Mouse (Mus musculus): ENCODE measurements around the gene Arrb2. TPM values are rescaled to one million over a fixed set of nuclear protein-coding genes. Genes with fewer than 3 reads are reported as not detected.

Arrb2 gene
- polyA plus RNA-seq, 1 experiment from 2014 or later: 22.5 TPM

DNA sequence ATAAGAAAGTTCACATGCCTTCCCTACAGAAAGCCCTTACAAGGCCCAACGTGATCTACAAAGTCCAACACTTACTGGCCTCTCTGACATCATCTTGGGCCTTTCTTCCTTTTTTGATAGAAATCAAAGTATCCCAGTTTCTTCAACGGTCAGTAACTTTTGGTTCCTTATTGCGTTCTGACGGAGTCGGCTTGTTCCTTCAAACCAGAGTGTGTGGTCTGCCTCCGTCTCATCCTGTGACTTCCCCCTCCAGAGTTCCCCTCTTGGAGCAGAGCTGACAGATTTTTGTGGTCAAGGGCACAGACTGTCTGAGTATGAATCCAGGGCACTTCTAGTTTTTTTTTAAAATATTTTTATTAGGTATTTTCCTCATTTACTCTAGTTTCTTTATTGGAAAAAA lies 57.2 kb downstream of the Arrb2 start:
- CTCF ChIA-PET: interaction anchor here (1.1 to 1.4 kb wide), 3 partner anchors 9 to 15 kb away, joined by 3 to 5 read pairs (median 3); no protein-coding TSS in a partner anchor
- no peak for ATAC-seq
- in situ Hi-C loops (cut with MboI; ENCODE audit: low pct_unique_long_range_greater_than_20kb): no loop called here

More for the DNA sequence above, 57.2 kb downstream of the Arrb2 start:
- POLR2A ChIA-PET: no interaction called here
- TF ChIP-seq CTCF (IDR thresholded peaks at IDR 0.05): no peak
- H3K27me3 ChIP-seq: no peaks in the 10 kb centered on the region
- DNase-seq (ENCODE audit: low read depth, low spot score): no peak

Other genes with a start within 250 kb of the Arrb2 start
- 1.9 TPM for gene Slc16a11, start 219.9 kb upstream of the Arrb2 start, polyA plus RNA-seq (2021)
- 12.2 TPM for gene Slc16a13, start 211.6 kb upstream of the Arrb2 start, polyA plus RNA-seq (2021)
- not detected for gene Bcl6b, start 202.8 kb upstream of the Arrb2 start, polyA plus RNA-seq (2021)
- gene 0610010K14Rik, start 194.7 kb upstream of the Arrb2 start, polyA plus RNA-seq (2021): 50.1 TPM
- 4.3 TPM for gene Gm21988, start 192.8 kb upstream of the Arrb2 start, polyA plus RNA-seq (2021)
- 145 TPM for gene Rnasek, start 192.8 kb upstream of the Arrb2 start, polyA plus RNA-seq (2021)
- gene Alox12, start 177.3 kb upstream of the Arrb2 start, polyA plus RNA-seq (2021): 0.03 TPM
- gene Alox12e, start 110.0 kb upstream of the Arrb2 start, polyA plus RNA-seq (2021): not detected
- gene Alox15, start 80.6 kb upstream of the Arrb2 start, polyA plus RNA-seq (2021): not detected
- gene Pelp1, start 22.6 kb upstream of the Arrb2 start, polyA plus RNA-seq (2021): 31.0 TPM
- gene Med11, start 19.3 kb downstream of the Arrb2 start, polyA plus RNA-seq (2021): 41.3 TPM
- gene Zmynd15, start 26.8 kb downstream of the Arrb2 start, polyA plus RNA-seq (2021): 3.5 TPM
- gene Cxcl16, start 27.3 kb downstream of the Arrb2 start, polyA plus RNA-seq (2021): 32.7 TPM
- 0.41 TPM for gene Tm4sf5, start 72.6 kb downstream of the Arrb2 start, polyA plus RNA-seq (2021)
- not detected for gene Vmo1, start 82.0 kb downstream of the Arrb2 start, polyA plus RNA-seq (2021)
- not detected for gene Gltpd2, start 86.6 kb downstream of the Arrb2 start, polyA plus RNA-seq (2021)
- gene Psmb6, start 92.7 kb downstream of the Arrb2 start, polyA plus RNA-seq (2021): 323 TPM
- not detected for gene Gm40193, start 100.3 kb downstream of the Arrb2 start, polyA plus RNA-seq (2021)
- gene Pld2, start 107.4 kb downstream of the Arrb2 start, polyA plus RNA-seq (2021): 13.8 TPM
- 63.2 TPM for gene Mink1, start 130.2 kb downstream of the Arrb2 start, polyA plus RNA-seq (2021)
- not detected for gene 4930544D05Rik, start 183.2 kb downstream of the Arrb2 start, polyA plus RNA-seq (2021)
- not detected for gene Chrne, start 186.6 kb downstream of the Arrb2 start, polyA plus RNA-seq (2021)
- 0.39 TPM for gene Gp1ba, start 206.5 kb downstream of the Arrb2 start, polyA plus RNA-seq (2021)
- gene Rnf167, start 214.6 kb downstream of the Arrb2 start, polyA plus RNA-seq (2021): 37.0 TPM
- gene Slc25a11, start 214.8 kb downstream of the Arrb2 start, polyA plus RNA-seq (2021): 152 TPM
- gene Pfn1, start 222.0 kb downstream of the Arrb2 start, polyA plus RNA-seq (2021): 1,032 TPM
- 16.2 TPM for gene Eno3, start 224.6 kb downstream of the Arrb2 start, polyA plus RNA-seq (2021)
- 155 TPM for gene Spag7, start 236.8 kb downstream of the Arrb2 start, polyA plus RNA-seq (2021)

Data from Patski (cell line).